Mouse (Mus musculus) CH12.LX (cell line): ENCODE results near the gene Slc25a23.
A peak's percentile ranks its signal among the peaks of the same experiment; 100 is the strongest.

Source experiments
- CTCF ChIP-seq, 2 experiments: IDR thresholded peaks in 1 of 2; conservative IDR thresholded peaks in 1 of 2; 2 replicates each; pipeline ENCODE4 v1.5.1; 2011 to 2012; ENCODE audit warnings: low read depth in 2 of 2, low read length in 2 of 2, improper control_type of control experiment in 1 of 2, inconsistent platforms in 1 of 2, mild to moderate bottlenecking in 1 of 2, moderate library complexity in 1 of 2
- EP300 ChIP-seq: IDR thresholded peaks from 2 replicates; pipeline ENCODE4 v1.6.1; 2011; ENCODE audit warnings: low read length, improper control_type of control experiment
- JUN ChIP-seq: IDR thresholded peaks from 2 replicates; pipeline ENCODE4 v1.6.1; 2011; ENCODE audit warnings: low read depth, mild to moderate bottlenecking, low read length, improper control_type of control experiment, moderate library complexity; ENCODE audit not compliant: insufficient read depth
- KAT2A ChIP-seq: IDR thresholded peaks from 2 replicates; pipeline ENCODE4 v1.6.1; 2012; ENCODE audit warnings: low read length, improper control_type of control experiment, inconsistent platforms; ENCODE audit not compliant: insufficient replicate concordance
- MAFK ChIP-seq: IDR thresholded peaks from 2 replicates; pipeline ENCODE4 v1.6.1; 2011; ENCODE audit warnings: low read length, improper control_type of control experiment; ENCODE audit not compliant: insufficient replicate concordance
- MYC ChIP-seq: IDR thresholded peaks from 2 replicates; pipeline ENCODE4 v1.6.1; 2011; ENCODE audit warnings: low read depth, mild to moderate bottlenecking, improper control_type of control experiment, low read length
- NRF1 ChIP-seq: IDR thresholded peaks from 2 replicates; pipeline ENCODE4 v1.6.1; 2014; ENCODE audit warnings: low read depth, mild to moderate bottlenecking, inconsistent platforms, low read length, improper control_type of control experiment, moderate library complexity
- POLR2A ChIP-seq: IDR thresholded peaks from 2 replicates; pipeline ENCODE4 v1.6.1; 2011; ENCODE audit warnings: low read depth, mild to moderate bottlenecking, improper control_type of control experiment, low read length
- RAD21 ChIP-seq: IDR thresholded peaks from 2 replicates; pipeline ENCODE4 v1.6.1; 2011; ENCODE audit warnings: low read depth, mild to moderate bottlenecking, low read length, improper control_type of control experiment, moderate library complexity
- RCOR1 ChIP-seq: conservative IDR thresholded peaks from 2 replicates; pipeline ENCODE4 v1.6.1; 2012; ENCODE audit warnings: low read depth, mild to moderate bottlenecking, inconsistent platforms, low read length, improper control_type of control experiment
- SMC3 ChIP-seq: IDR thresholded peaks from 2 replicates; pipeline ENCODE4 v1.6.1; 2011; ENCODE audit warnings: low read depth, low read length, improper control_type of control experiment
- USF2 ChIP-seq: conservative IDR thresholded peaks from 2 replicates; pipeline ENCODE4 v1.6.1; 2011; ENCODE audit warnings: low read depth, low read length, improper control_type of control experiment
- ZKSCAN1 ChIP-seq: IDR thresholded peaks from 2 replicates; pipeline ENCODE4 v1.6.1; 2012; ENCODE audit warnings: low read depth, inconsistent platforms, low read length, improper control_type of control experiment, borderline replicate concordance
- ZMIZ1 ChIP-seq: IDR thresholded peaks from 2 replicates; pipeline ENCODE4 v1.6.1; 2012; ENCODE audit warnings: low read depth, mild to moderate bottlenecking, inconsistent platforms, low read length, improper control_type of control experiment

DNA sequence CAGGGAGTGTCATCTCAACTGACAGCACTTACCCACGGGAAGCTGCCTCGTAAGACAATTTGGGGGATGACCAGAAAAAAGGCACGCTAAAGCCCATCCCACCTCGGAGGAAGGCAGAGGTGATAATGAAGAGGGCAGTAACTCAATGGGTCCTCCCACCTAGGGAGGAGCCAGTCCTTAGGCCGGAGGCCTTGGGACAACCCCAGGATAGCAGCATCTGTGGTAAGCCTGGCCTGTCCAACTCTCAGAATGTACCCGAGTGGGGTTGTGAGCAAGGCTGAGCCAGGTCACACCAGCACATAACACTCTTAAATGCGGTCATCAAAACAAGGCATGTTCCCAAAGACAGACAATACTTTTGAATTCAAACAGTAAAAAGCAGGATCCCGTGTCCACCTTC lies 30.0 kb downstream of the Slc25a23 start:
- TF ChIP-seq CTCF (conservative IDR thresholded peaks at IDR 0.05 in 1 of 2, IDR thresholded peaks at IDR 0.05 in 1 of 2; ENCODE audit: low read depth in 2 of 2, low read length in 2 of 2) (no peak), MAFK (no peak), JUN (no peak), SMC3 (no peak), ZKSCAN1 (no peak), ZMIZ1 (no peak), RAD21 (no peak), RCOR1 (no peak), MYC (no peak), NRF1 (no peak), KAT2A (no peak), USF2 (no peak), EP300 (no peak), POLR2A (0 out of 2 replicates have a peak, but pooled peaks have one; percentile 25)
